Mouse (Mus musculus): ENCODE results near the gene Bbs1. TPM values are rescaled to one million over a fixed set of nuclear protein-coding genes. Genes with fewer than 3 reads are reported as not detected.

The Bbs1 gene
- polyA plus RNA-seq, 1 experiment from 2014 or later = 9.6 TPM

GRCm38 (mm10) chr19:4847490-4847889, 58.9 kb downstream of the Bbs1 start:
- Histone ChIP-seq H3K27me3 (ENCODE audit: control insufficient read depth, insufficient read depth, low read depth, low read length) (no peaks in the 10 kb centered on the region), H3K4me3 (ENCODE audit: low read depth, low read length) (no peak overlapping the region), H3K9me3 (replicated peaks; ENCODE audit: control insufficient read depth, low read length, poor library complexity, severe bottlenecking) (no peaks in the 10 kb centered on the region), H3K27ac (ENCODE audit: low read length) (no peak overlapping the region), H3K4me2 (ENCODE audit: low read length) (no peak overlapping the region), H3K36me3 (ENCODE audit: control insufficient read depth, insufficient read depth, low read length) (no peaks in the 10 kb centered on the region), H3K4me1 (ENCODE audit: control insufficient read depth, insufficient read depth, low read length) (no peaks in the 10 kb centered on the region), H3K9ac (ENCODE audit: low read depth, low read length) (no peak overlapping the region)
- no peak for ATAC-seq
- 33% methylated on average over 7 of the region's 7 CpGs for WGBS

- no peak overlapping the region for H3K4me2 ChIP-seq (ENCODE audit: low read length)
- no peaks in the 10 kb centered on the region for H3K36me3 ChIP-seq (ENCODE audit: control insufficient read depth, insufficient read depth, low read length)
- H3K4me3 ChIP-seq (ENCODE audit: low read depth, low read length) = no peak overlapping the region
- H3K9ac ChIP-seq (ENCODE audit: low read depth, low read length) = no peak overlapping the region
- 72% methylated on average over 2 of the region's 2 CpGs for WGBS
- no peaks in the 10 kb centered on the region for H3K9me3 ChIP-seq (replicated peaks; ENCODE audit: control insufficient read depth, low read length, poor library complexity, severe bottlenecking)
- H3K27me3 ChIP-seq (ENCODE audit: control insufficient read depth, insufficient read depth, low read depth, low read length) = peaks cover 11% of the 10 kb centered on the region
- ATAC-seq = no peak
- H3K4me1 ChIP-seq (ENCODE audit: control insufficient read depth, insufficient read depth, low read length) = no peaks in the 10 kb centered on the region
- no peak overlapping the region for H3K27ac ChIP-seq (ENCODE audit: low read length)
Observed at GRCm38 (mm10) chr19:4845846-4846245, 60.6 kb downstream of the Bbs1 start.

GRCm38 (mm10) chr19:4842611-4843010, 63.8 kb downstream of the Bbs1 start:
- Histone ChIP-seq H3K36me3 (ENCODE audit: control insufficient read depth, insufficient read depth, low read length) (no peaks in the 10 kb centered on the region), H3K4me3 (ENCODE audit: low read depth, low read length) (no peak overlapping the region), H3K9ac (ENCODE audit: low read depth, low read length) (no peak overlapping the region), H3K4me2 (ENCODE audit: low read length) (no peak overlapping the region), H3K27me3 (ENCODE audit: control insufficient read depth, insufficient read depth, low read depth, low read length) (peaks cover 18% of the 10 kb centered on the region), H3K4me1 (ENCODE audit: control insufficient read depth, insufficient read depth, low read length) (peaks cover 14% of the 10 kb centered on the region), H3K9me3 (replicated peaks; ENCODE audit: control insufficient read depth, low read length, poor library complexity, severe bottlenecking) (no peaks in the 10 kb centered on the region), H3K27ac (ENCODE audit: low read length) (no peak overlapping the region)
- 79% methylated on average over 2 of the region's 2 CpGs for WGBS
- ATAC-seq = no peak

- no peak overlapping the region for H3K27ac ChIP-seq (ENCODE audit: low read length)
- H3K27me3 ChIP-seq (ENCODE audit: control insufficient read depth, insufficient read depth, low read depth, low read length) = peaks cover 18% of the 10 kb centered on the region
- H3K4me2 ChIP-seq (ENCODE audit: low read length) = no peak overlapping the region
- no peak overlapping the region for H3K4me3 ChIP-seq (ENCODE audit: low read depth, low read length)
- H3K9ac ChIP-seq (ENCODE audit: low read depth, low read length) = no peak overlapping the region
- 86% methylated on average over 9 of the region's 9 CpGs for WGBS
- H3K36me3 ChIP-seq (ENCODE audit: control insufficient read depth, insufficient read depth, low read length) = no peaks in the 10 kb centered on the region
- peaks cover 14% of the 10 kb centered on the region for H3K4me1 ChIP-seq (ENCODE audit: control insufficient read depth, insufficient read depth, low read length)
- ATAC-seq = no peak
- no peaks in the 10 kb centered on the region for H3K9me3 ChIP-seq (replicated peaks; ENCODE audit: control insufficient read depth, low read length, poor library complexity, severe bottlenecking)
Observed at GRCm38 (mm10) chr19:4840848-4841247, 65.6 kb downstream of the Bbs1 start.

- peak; percentile 98 for ATAC-seq
- H3K9ac ChIP-seq (ENCODE audit: low read depth, low read length) = peak within 1 kb of the TSS; percentile 79
- peaks cover 18% of the 10 kb centered on the region for H3K27me3 ChIP-seq (ENCODE audit: control insufficient read depth, insufficient read depth, low read depth, low read length)
- H3K9me3 ChIP-seq (replicated peaks; ENCODE audit: control insufficient read depth, low read length, poor library complexity, severe bottlenecking) = no peaks in the 10 kb centered on the region
- H3K4me2 ChIP-seq (ENCODE audit: low read length) = peak within 1 kb of the TSS; percentile 98
- peak within 1 kb of the TSS; percentile 35; the same call in 1 of the 2 replicates for H3K27ac ChIP-seq (ENCODE audit: low read length)
- no peaks in the 10 kb centered on the region for H3K36me3 ChIP-seq (ENCODE audit: control insufficient read depth, insufficient read depth, low read length)
- peak within 1 kb of the TSS; percentile 70 for H3K4me3 ChIP-seq (ENCODE audit: low read depth, low read length)
- under 1% methylated on average over 25 of the region's 25 CpGs for whole genome bisulfite sequencing
- peaks cover 14% of the 10 kb centered on the region for H3K4me1 ChIP-seq (ENCODE audit: control insufficient read depth, insufficient read depth, low read length)
Observed at GRCm38 (mm10) chr19:4839149-4839548, 67.3 kb downstream of the Bbs1 start, which contains the start of the genes Ccs and Ccdc87. Ccs (minus strand) TSS chr19:4839332. Ccdc87 (plus strand) TSS chr19:4839366.

- ATAC-seq = no peak; the same call in 1 of the 2 replicates
- 27% methylated on average over 10 of the region's 10 CpGs for WGBS
- H3K27ac ChIP-seq (ENCODE audit: low read length) = peak overlapping the region; percentile 35; the same call in 1 of the 2 replicates
Observed at GRCm38 (mm10) chr19:4838526-4839140, 67.8 kb downstream of the Bbs1 start.

GRCm38 (mm10) chr19:4837049-4837448, 69.4 kb downstream of the Bbs1 start:
- Histone ChIP-seq H3K9ac (ENCODE audit: low read depth, low read length) (no peak overlapping the region), H3K36me3 (ENCODE audit: control insufficient read depth, insufficient read depth, low read length) (peaks cover 4% of the 10 kb centered on the region; the same call in 1 of the 2 replicates), H3K27ac (ENCODE audit: low read length) (no peak overlapping the region), H3K4me3 (ENCODE audit: low read depth, low read length) (no peak overlapping the region), H3K9me3 (replicated peaks; ENCODE audit: control insufficient read depth, low read length, poor library complexity, severe bottlenecking) (no peaks in the 10 kb centered on the region), H3K4me2 (ENCODE audit: low read length) (no peak overlapping the region), H3K4me1 (ENCODE audit: control insufficient read depth, insufficient read depth, low read length) (peaks cover 14% of the 10 kb centered on the region), H3K27me3 (ENCODE audit: control insufficient read depth, insufficient read depth, low read depth, low read length) (peaks cover 18% of the 10 kb centered on the region)
- no peak for ATAC-seq
- 93% methylated on average over 6 of the region's 6 CpGs for WGBS

More at GRCm38 (mm10) chr19:4838526-4839140, 67.8 kb downstream of the Bbs1 start:
- H3K4me3 ChIP-seq (ENCODE audit: low read depth, low read length) = peak overlapping the region; percentile 70
- peak overlapping the region; percentile 79 for H3K9ac ChIP-seq (ENCODE audit: low read depth, low read length)
- no peaks in the 10 kb centered on the region for H3K9me3 ChIP-seq (replicated peaks; ENCODE audit: control insufficient read depth, low read length, poor library complexity, severe bottlenecking)
- H3K36me3 ChIP-seq (ENCODE audit: control insufficient read depth, insufficient read depth, low read length) = no peaks in the 10 kb centered on the region
- H3K4me1 ChIP-seq (ENCODE audit: control insufficient read depth, insufficient read depth, low read length) = peaks cover 14% of the 10 kb centered on the region
- H3K27me3 ChIP-seq (ENCODE audit: control insufficient read depth, insufficient read depth, low read depth, low read length) = peaks cover 18% of the 10 kb centered on the region
- peak overlapping the region; percentile 98 for H3K4me2 ChIP-seq (ENCODE audit: low read length)

Other genes with a start within 250 kb of the Bbs1 start
- gene Gm960, start 208.0 kb downstream of the Bbs1 start, polyA plus RNA-seq (2015; fragmentation: Nextera tagmentation; extraction: Ambion mirVana) = 5.4 and 6.6 TPM in 2 replicates
- gene Sptbn2, start 195.5 kb downstream of the Bbs1 start, polyA plus RNA-seq (2015; fragmentation: Nextera tagmentation; extraction: Ambion mirVana) = 32.2 and 32.4 TPM in 2 replicates
- 149 and 164 TPM in 2 replicates for gene Rbm4b, start 150.1 kb downstream of the Bbs1 start, polyA plus RNA-seq (2015; fragmentation: Nextera tagmentation; extraction: Ambion mirVana)
- gene Rbm4, start 112.7 kb downstream of the Bbs1 start, polyA plus RNA-seq (2015; fragmentation: Nextera tagmentation; extraction: Ambion mirVana) = 78.8 and 87.2 TPM in 2 replicates
- 19.0 and 21.2 TPM in 2 replicates for gene Gm21992, start 95.0 kb downstream of the Bbs1 start, polyA plus RNA-seq (2015; fragmentation: Nextera tagmentation; extraction: Ambion mirVana)
- gene Rbm14, start 95.0 kb downstream of the Bbs1 start, polyA plus RNA-seq (2015; fragmentation: Nextera tagmentation; extraction: Ambion mirVana) = 60.3 and 67.8 TPM in 2 replicates
- 33.3 and 42.5 TPM in 2 replicates for gene Ccs, start 67.3 kb downstream of the Bbs1 start, polyA plus RNA-seq (2015; fragmentation: Nextera tagmentation; extraction: Ambion mirVana)
- gene Ccdc87, start 67.3 kb downstream of the Bbs1 start, polyA plus RNA-seq (2015; fragmentation: Nextera tagmentation; extraction: Ambion mirVana) = 0.77 and 0.99 TPM in 2 replicates
- gene Ctsf, start 51.5 kb downstream of the Bbs1 start, polyA plus RNA-seq (2015; fragmentation: Nextera tagmentation; extraction: Ambion mirVana) = 85.8 and 87.4 TPM in 2 replicates
- gene Actn3, start 28.7 kb downstream of the Bbs1 start, polyA plus RNA-seq (2015; fragmentation: Nextera tagmentation; extraction: Ambion mirVana) = 1.9 and 2.4 TPM in 2 replicates
- 22.7 and 26.1 TPM in 2 replicates for gene Zdhhc24, start 28.0 kb downstream of the Bbs1 start, polyA plus RNA-seq (2015; fragmentation: Nextera tagmentation; extraction: Ambion mirVana)
- 108 and 109 TPM in 2 replicates for gene Dpp3, start 21.7 kb upstream of the Bbs1 start, polyA plus RNA-seq (2015; fragmentation: Nextera tagmentation; extraction: Ambion mirVana)
- 11.3 and 17.0 TPM in 2 replicates for gene Peli3, start 36.5 kb upstream of the Bbs1 start, polyA plus RNA-seq (2015; fragmentation: Nextera tagmentation; extraction: Ambion mirVana)
- 101 and 107 TPM in 2 replicates for gene Mrpl11, start 55.5 kb upstream of the Bbs1 start, polyA plus RNA-seq (2015; fragmentation: Nextera tagmentation; extraction: Ambion mirVana)
- gene Npas4, start 83.7 kb upstream of the Bbs1 start, polyA plus RNA-seq (2015; fragmentation: Nextera tagmentation; extraction: Ambion mirVana) = 0.58 and 0.82 TPM in 2 replicates
- 12.1 and 16.0 TPM in 2 replicates for gene Slc29a2, start 117.2 kb upstream of the Bbs1 start, polyA plus RNA-seq (2015; fragmentation: Nextera tagmentation; extraction: Ambion mirVana)
- gene B4gat1, start 132.2 kb upstream of the Bbs1 start, polyA plus RNA-seq (2015; fragmentation: Nextera tagmentation; extraction: Ambion mirVana) = 82.9 and 102 TPM in 2 replicates
- gene AC124502.3, start 132.3 kb upstream of the Bbs1 start, polyA plus RNA-seq (2015; fragmentation: Nextera tagmentation; extraction: Ambion mirVana) = 2.9 and 4.2 TPM in 2 replicates
- 26.8 and 36.2 TPM in 2 replicates for gene Brms1, start 134.7 kb upstream of the Bbs1 start, polyA plus RNA-seq (2015; fragmentation: Nextera tagmentation; extraction: Ambion mirVana)
- gene Rin1, start 143.9 kb upstream of the Bbs1 start, polyA plus RNA-seq (2015; fragmentation: Nextera tagmentation; extraction: Ambion mirVana) = 1.5 and 1.8 TPM in 2 replicates
- gene Cd248, start 161.4 kb upstream of the Bbs1 start, polyA plus RNA-seq (2015; fragmentation: Nextera tagmentation; extraction: Ambion mirVana) = 16.0 and 16.5 TPM in 2 replicates
- 22.7 and 31.9 TPM in 2 replicates for gene Tmem151a, start 178.9 kb upstream of the Bbs1 start, polyA plus RNA-seq (2015; fragmentation: Nextera tagmentation; extraction: Ambion mirVana)
- 39.8 and 46.6 TPM in 2 replicates for gene Yif1a, start 181.9 kb upstream of the Bbs1 start, polyA plus RNA-seq (2015; fragmentation: Nextera tagmentation; extraction: Ambion mirVana)
- 430 and 432 TPM in 2 replicates for gene Cnih2, start 191.9 kb upstream of the Bbs1 start, polyA plus RNA-seq (2015; fragmentation: Nextera tagmentation; extraction: Ambion mirVana)
- 201 and 206 TPM in 2 replicates for gene Rab1b, start 200.4 kb upstream of the Bbs1 start, polyA plus RNA-seq (2015; fragmentation: Nextera tagmentation; extraction: Ambion mirVana)
- 71.4 and 76.5 TPM in 2 replicates for gene Klc2, start 211.9 kb upstream of the Bbs1 start, polyA plus RNA-seq (2015; fragmentation: Nextera tagmentation; extraction: Ambion mirVana)

All from midbrain, embryonic 16.5 days (tissue).